Mouse (Mus musculus): ENCODE data around the gene Dnlz. TPM values are rescaled to one million over a fixed set of nuclear protein-coding genes. Genes with fewer than 3 reads are reported as not detected.

Gene Dnlz
- polyA plus RNA-seq, 1 experiment from 2014 or later, result 31.9 TPM

- ATAC-seq (ENCODE audit: insufficient number of reproducible peaks, low FRiP score, low TSS enrichment, low read depth), result peak; percentile 91
- Histone ChIP-seq H3K27me3 (no peaks in the 10 kb centered on the region), H3K9me3 (replicated peaks) (no peaks in the 10 kb centered on the region), H3K27ac (replicated peaks) (peak within 1 kb of the TSS; percentile 72), H3K4me2 (replicated peaks) (peak within 1 kb of the TSS; percentile 90), H3K36me3 (peaks cover 64% of the 10 kb centered on the region), H3K4me1 (peaks cover 10% of the 10 kb centered on the region; the same call in 1 of the 2 replicates), H3K4me3 (replicated peaks) (peak within 1 kb of the TSS; percentile 85), H3K9ac (peak within 1 kb of the TSS; percentile 75)
- WGBS, result under 1% methylated on average over 38 of the region's 38 CpGs
These were observed 28.3 kb upstream of the Dnlz start, which contains the start of gene Snapc4 for GRCm38 (mm10) chr2:26380131-26380771. TSS of gene Snapc4 (minus strand) at chr2:26380653.

DNA sequence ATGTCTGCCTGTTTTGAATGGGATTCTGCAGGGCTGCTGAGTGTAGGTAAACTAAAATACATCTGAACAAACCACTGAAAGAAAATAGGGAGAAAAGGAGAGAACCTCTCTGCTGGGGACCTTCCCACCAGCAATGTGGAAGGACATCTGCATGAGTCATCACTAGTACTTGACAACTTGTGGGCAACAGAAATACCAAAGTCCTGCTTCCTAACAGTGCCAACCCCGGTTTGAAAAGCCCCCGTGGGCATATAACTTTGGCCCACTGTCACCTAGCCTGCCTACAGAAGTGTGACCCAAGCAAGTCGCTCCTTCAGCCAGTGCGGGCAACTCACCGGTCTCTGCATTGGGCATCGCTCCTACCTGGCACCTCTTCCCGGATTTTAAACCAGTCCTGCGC is 20.5 kb upstream of the Dnlz start:
- H3K36me3 ChIP-seq, result peaks cover 95% of the 10 kb centered on the region
- H3K4me3 ChIP-seq (replicated peaks), result no peak overlapping the region
- no peak overlapping the region for H3K4me2 ChIP-seq (replicated peaks)
- H3K4me1 ChIP-seq, result no peaks in the 10 kb centered on the region
- no peak overlapping the region for H3K27ac ChIP-seq (replicated peaks)
- 92% methylated on average over 8 of the region's 8 CpGs for WGBS
- H3K9me3 ChIP-seq (replicated peaks), result no peaks in the 10 kb centered on the region
- ATAC-seq (ENCODE audit: insufficient number of reproducible peaks, low FRiP score, low TSS enrichment, low read depth), result no peak
- H3K9ac ChIP-seq, result no peak overlapping the region
- H3K27me3 ChIP-seq, result no peaks in the 10 kb centered on the region

DNA sequence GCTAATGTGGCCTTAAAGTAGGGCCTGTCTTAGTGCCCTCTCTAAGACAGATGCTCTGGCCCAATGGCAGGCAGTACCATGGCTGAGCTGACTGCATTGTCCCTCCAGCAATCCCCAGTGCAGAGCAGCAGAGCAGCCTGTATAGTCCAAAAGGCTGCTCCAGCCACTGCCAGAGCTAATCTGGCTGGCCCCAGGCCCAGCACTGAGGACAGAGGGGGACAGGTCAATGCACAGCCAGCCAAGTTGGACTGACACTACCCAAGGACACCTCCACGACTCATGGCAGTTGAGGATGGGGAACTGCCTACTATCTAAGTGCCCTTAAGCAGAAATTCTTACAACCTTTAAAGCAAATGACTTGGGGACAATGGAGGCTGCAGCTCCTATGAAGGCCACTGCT is 16.7 kb upstream of the Dnlz start:
- ATAC-seq (ENCODE audit: insufficient number of reproducible peaks, low FRiP score, low TSS enrichment, low read depth), result no peak
- Histone ChIP-seq H3K4me3 (replicated peaks) (no peak overlapping the region), H3K27me3 (no peaks in the 10 kb centered on the region), H3K4me2 (replicated peaks) (no peak overlapping the region), H3K4me1 (peaks cover 11% of the 10 kb centered on the region; the same call in 1 of the 2 replicates), H3K27ac (replicated peaks) (no peak overlapping the region), H3K9me3 (replicated peaks) (no peaks in the 10 kb centered on the region), H3K9ac (no peak overlapping the region), H3K36me3 (peaks cover 93% of the 10 kb centered on the region)
- WGBS, result 82% methylated on average over 1 of the region's 1 CpGs

GRCm38 (mm10) chr2:26367911-26368310 is 16.0 kb upstream of the Dnlz start:
- 92% methylated on average over 6 of the region's 6 CpGs for WGBS
- Histone ChIP-seq H3K27me3 (no peaks in the 10 kb centered on the region), H3K4me3 (replicated peaks) (no peak overlapping the region), H3K4me1 (peaks cover 11% of the 10 kb centered on the region; the same call in 1 of the 2 replicates), H3K9me3 (replicated peaks) (no peaks in the 10 kb centered on the region), H3K4me2 (replicated peaks) (no peak overlapping the region), H3K27ac (replicated peaks) (no peak overlapping the region), H3K36me3 (peaks cover 87% of the 10 kb centered on the region), H3K9ac (no peak overlapping the region)
- no peak for ATAC-seq (ENCODE audit: insufficient number of reproducible peaks, low FRiP score, low TSS enrichment, low read depth)

GRCm38 (mm10) chr2:26364738-26365465 is 13.0 kb upstream of the Dnlz start:
- H3K4me1 ChIP-seq, result peaks cover 11% of the 10 kb centered on the region; the same call in 1 of the 2 replicates
- no peak overlapping the region for H3K4me2 ChIP-seq (replicated peaks)
- H3K9ac ChIP-seq, result no peak overlapping the region
- 0 out of 2 replicates have a peak overlapping the region, but pooled peaks have one; percentile 41 for H3K27ac ChIP-seq (replicated peaks)
- peaks cover 67% of the 10 kb centered on the region for H3K36me3 ChIP-seq
- no peak overlapping the region for H3K4me3 ChIP-seq (replicated peaks)
- no peak for ATAC-seq (ENCODE audit: insufficient number of reproducible peaks, low FRiP score, low TSS enrichment, low read depth)
- no peaks in the 10 kb centered on the region for H3K9me3 ChIP-seq (replicated peaks)
- WGBS, result 84% methylated on average over 10 of the region's 10 CpGs
- H3K27me3 ChIP-seq, result no peaks in the 10 kb centered on the region

GRCm38 (mm10) chr2:26363481-26363880 is 11.6 kb upstream of the Dnlz start:
- no peak overlapping the region for H3K9ac ChIP-seq
- no peak overlapping the region for H3K4me2 ChIP-seq (replicated peaks)
- WGBS, result 75% methylated on average over 5 of the region's 5 CpGs
- no peak overlapping the region for H3K27ac ChIP-seq (replicated peaks)
- ATAC-seq (ENCODE audit: insufficient number of reproducible peaks, low FRiP score, low TSS enrichment, low read depth), result no peak
- no peak overlapping the region for H3K4me3 ChIP-seq (replicated peaks)
- no peaks in the 10 kb centered on the region for H3K9me3 ChIP-seq (replicated peaks)
- H3K36me3 ChIP-seq, result peaks cover 53% of the 10 kb centered on the region
- no peaks in the 10 kb centered on the region for H3K27me3 ChIP-seq
- H3K4me1 ChIP-seq, result peaks cover 11% of the 10 kb centered on the region; the same call in 1 of the 2 replicates

- WGBS, result 79% methylated on average over 5 of the region's 5 CpGs
- no peak for ATAC-seq (ENCODE audit: insufficient number of reproducible peaks, low FRiP score, low TSS enrichment, low read depth)
- H3K4me2 ChIP-seq (replicated peaks), result no peak overlapping the region
- H3K4me3 ChIP-seq (replicated peaks), result no peak overlapping the region
- peaks cover 11% of the 10 kb centered on the region; the same call in 1 of the 2 replicates for H3K4me1 ChIP-seq
- no peaks in the 10 kb centered on the region for H3K9me3 ChIP-seq (replicated peaks)
- H3K9ac ChIP-seq, result no peak overlapping the region
- peaks cover 48% of the 10 kb centered on the region for H3K36me3 ChIP-seq
- H3K27ac ChIP-seq (replicated peaks), result no peak overlapping the region
- no peaks in the 10 kb centered on the region for H3K27me3 ChIP-seq
These were observed 11.1 kb upstream of the Dnlz start for GRCm38 (mm10) chr2:26362991-26363390.

DNA sequence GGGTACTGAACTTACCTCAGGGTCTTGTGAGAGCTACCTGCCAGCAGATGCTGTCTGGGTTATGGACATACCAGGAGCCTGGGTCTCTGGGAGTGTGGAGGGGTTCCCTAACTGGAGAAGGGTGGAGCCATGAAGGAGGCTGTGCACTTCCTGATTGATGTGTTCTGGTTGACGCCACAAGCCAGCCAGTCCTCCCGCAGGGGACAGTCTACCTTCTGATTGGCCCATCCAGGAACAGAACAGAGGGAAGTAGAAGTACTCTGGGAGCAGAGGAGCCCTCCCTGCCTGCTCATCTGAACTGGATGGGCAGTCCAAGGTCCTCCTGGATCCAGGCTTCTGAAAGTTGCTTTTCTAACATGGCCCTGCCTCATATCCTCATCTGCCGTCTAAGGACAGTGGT is 8.9 kb upstream of the Dnlz start, which contains the start of gene Card9:
Card9 (minus strand) TSS at position 147 of the 400 bp plus-strand sequence.
- WGBS, result 42% methylated on average over 3 of the region's 3 CpGs
- Histone ChIP-seq H3K4me2 (replicated peaks) (no peak within 1 kb of the TSS), H3K9me3 (replicated peaks) (no peaks in the 10 kb centered on the region), H3K27me3 (no peaks in the 10 kb centered on the region), H3K4me1 (peaks cover 17% of the 10 kb centered on the region; the same call in 1 of the 2 replicates), H3K9ac (no peak within 1 kb of the TSS), H3K36me3 (peaks cover 26% of the 10 kb centered on the region), H3K27ac (replicated peaks) (no peak within 1 kb of the TSS), H3K4me3 (replicated peaks) (no peak within 1 kb of the TSS)
- 0 out of 2 replicates have a peak, but pooled peaks have one; percentile 17 for ATAC-seq (ENCODE audit: insufficient number of reproducible peaks, low FRiP score, low TSS enrichment, low read depth)

- Histone ChIP-seq H3K9me3 (replicated peaks) (no peaks in the 10 kb centered on the region), H3K4me1 (peaks cover 14% of the 10 kb centered on the region; the same call in 1 of the 2 replicates), H3K27me3 (no peaks in the 10 kb centered on the region), H3K4me3 (replicated peaks) (no peak overlapping the region), H3K9ac (no peak overlapping the region), H3K36me3 (peaks cover 19% of the 10 kb centered on the region), H3K27ac (replicated peaks) (no peak overlapping the region), H3K4me2 (replicated peaks) (no peak overlapping the region)
- 82% methylated on average over 6 of the region's 6 CpGs for WGBS
- no peak for ATAC-seq (ENCODE audit: insufficient number of reproducible peaks, low FRiP score, low TSS enrichment, low read depth)
These were observed 8.1 kb upstream of the Dnlz start for GRCm38 (mm10) chr2:26359983-26360382.

- Histone ChIP-seq H3K4me2 (replicated peaks) (no peak overlapping the region), H3K9ac (no peak overlapping the region), H3K4me1 (peaks cover 6% of the 10 kb centered on the region; the same call in 1 of the 2 replicates), H3K9me3 (replicated peaks) (no peaks in the 10 kb centered on the region), H3K27ac (replicated peaks) (no peak overlapping the region), H3K4me3 (replicated peaks) (no peak overlapping the region), H3K36me3 (peaks cover 7% of the 10 kb centered on the region), H3K27me3 (no peaks in the 10 kb centered on the region)
- WGBS, result 87% methylated on average over 13 of the region's 13 CpGs
- ATAC-seq (ENCODE audit: insufficient number of reproducible peaks, low FRiP score, low TSS enrichment, low read depth), result no peak
These were observed 6.9 kb upstream of the Dnlz start for GRCm38 (mm10) chr2:26358667-26359320.

DNA sequence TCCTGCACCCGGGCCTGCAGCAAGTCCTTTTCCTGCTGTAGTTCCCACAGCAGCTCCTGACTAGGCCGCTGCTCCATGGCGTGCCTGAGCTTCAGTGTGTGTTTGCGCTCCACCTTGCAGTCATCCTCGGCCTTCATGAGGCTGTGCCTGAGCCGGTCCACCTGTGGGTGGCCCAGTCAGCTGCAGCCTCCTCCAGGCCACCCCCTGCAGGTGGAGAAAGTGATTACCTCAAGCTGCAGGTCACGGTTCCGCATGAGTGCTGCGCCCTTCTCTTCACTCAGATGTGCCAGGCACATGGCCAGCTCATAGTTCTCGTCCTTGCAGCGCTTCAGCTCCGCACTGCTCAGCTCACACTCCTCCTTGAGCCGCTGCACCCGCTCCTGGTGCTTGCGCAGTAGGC is 5.6 kb upstream of the Dnlz start:
- no peak for ATAC-seq (ENCODE audit: insufficient number of reproducible peaks, low FRiP score, low TSS enrichment, low read depth)
- Histone ChIP-seq H3K4me2 (replicated peaks) (no peak overlapping the region), H3K9me3 (replicated peaks) (no peaks in the 10 kb centered on the region), H3K4me3 (replicated peaks) (no peak overlapping the region), H3K36me3 (peaks cover 4% of the 10 kb centered on the region; the same call in 1 of the 2 replicates), H3K9ac (no peak overlapping the region), H3K27ac (replicated peaks) (no peak overlapping the region), H3K27me3 (no peaks in the 10 kb centered on the region), H3K4me1 (peaks cover 13% of the 10 kb centered on the region)
- 46% methylated on average over 15 of the region's 15 CpGs for WGBS

Data from embryonic facial prominence, embryonic 15.5 days (tissue).